Mouse (Mus musculus) c-Kit-positive CD71-negative TER-119-negative erythroid progenitor cells, embryonic 14.5 days (primary cell): ENCODE measurements around the gene B230104I21Rik.

Experiments used
- DNase-seq: peaks from one replicate; pipeline ENCODE4 v3.0.0-alpha.2; 2013; ENCODE audit warnings: low read depth

The B230104I21Rik gene

DNA sequence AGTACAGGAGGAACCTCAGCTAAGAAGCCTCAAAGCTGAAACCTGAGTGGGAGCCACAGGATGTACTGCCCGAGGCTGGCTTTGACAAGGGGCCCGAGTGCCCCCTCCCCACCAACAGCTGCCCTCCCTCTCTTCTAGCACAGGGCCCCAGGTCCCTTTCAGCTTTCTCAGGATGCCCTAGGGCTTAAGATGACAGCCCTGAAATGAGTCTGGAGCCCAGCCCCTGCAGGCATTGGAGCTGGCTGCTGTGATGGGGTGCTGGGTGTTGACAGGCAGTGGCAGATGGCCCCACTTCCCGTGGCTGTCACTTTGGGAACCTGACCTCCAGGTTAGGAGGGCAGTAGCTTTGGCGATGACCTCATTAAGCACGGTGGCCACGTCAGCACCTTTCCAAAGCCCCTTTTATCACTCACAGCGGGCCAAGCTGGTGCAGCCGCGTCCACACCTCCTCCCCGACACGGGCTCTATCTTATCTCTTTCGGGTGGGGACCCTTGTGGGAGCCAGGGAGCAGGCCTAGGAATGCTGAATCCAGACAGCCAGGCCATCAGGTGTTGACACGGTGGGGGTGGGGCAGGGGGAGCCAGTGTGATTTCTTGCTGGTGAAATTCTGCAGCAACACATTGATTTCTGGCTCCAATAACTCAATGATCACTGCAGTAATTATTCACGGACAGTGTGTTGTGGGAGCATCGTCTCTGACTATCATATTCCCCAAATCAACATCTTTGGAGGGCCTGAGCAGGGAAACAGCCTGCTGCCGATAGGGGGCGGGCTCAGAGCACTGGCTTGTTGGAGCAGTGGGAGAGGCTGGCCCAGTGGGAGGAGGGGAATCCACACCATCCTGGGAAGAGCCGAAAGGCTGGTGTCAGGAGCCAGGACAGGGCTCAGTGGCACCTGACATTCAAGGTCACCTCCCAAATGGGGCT, 57.5 kb downstream of the B230104I21Rik start:
- no peak for DNase-seq

DNA sequence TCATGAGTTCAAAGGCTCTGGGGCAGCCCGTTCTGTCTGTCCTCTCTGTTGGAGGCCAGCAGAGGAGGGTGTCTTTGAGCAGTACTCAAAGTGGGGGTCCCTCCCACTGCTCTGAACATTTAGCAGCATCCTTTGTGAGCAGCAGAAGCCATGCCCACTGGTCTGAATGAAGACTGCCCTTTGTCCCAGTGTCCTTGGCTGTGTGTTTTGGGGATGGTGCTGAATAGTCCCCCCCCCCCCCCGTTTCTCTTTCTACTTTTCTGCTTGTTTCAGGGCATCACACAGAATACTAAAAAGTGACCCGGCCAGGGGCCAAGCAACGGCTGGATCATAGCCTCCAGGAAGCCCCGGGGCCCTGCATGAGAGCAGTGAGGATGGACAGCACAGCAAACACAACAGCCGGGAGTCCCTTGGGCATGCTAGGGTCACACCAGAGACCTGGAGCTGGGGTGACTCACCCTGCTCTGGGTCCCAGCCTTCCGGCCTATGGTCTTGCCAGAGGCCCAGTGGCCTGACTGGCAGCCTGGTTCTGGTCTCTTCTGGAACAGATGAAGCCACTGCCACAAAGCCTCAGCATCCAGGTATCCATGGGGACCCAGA, 58.3 kb downstream of the B230104I21Rik start:
- no peak for DNase-seq

GRCm38 (mm10) chr4:154396652-154397301, 60.9 kb downstream of the B230104I21Rik start:
- DNase-seq, result no peak
